Mouse (Mus musculus) kidney, postnatal 0 days (tissue): ENCODE results near the gene A630001G21Rik. TPM values are rescaled to one million over a fixed set of nuclear protein-coding genes. Genes with fewer than 3 reads are reported as not detected.
A peak's percentile ranks its signal among the peaks of the same experiment; 100 is the strongest.

Source experiments
- ATAC-seq: fragments of 200-750 bp; cut with Nextera tagmentation; replicated peaks from 2 replicates; pipeline ENCODE4 v1.8.0; 2017; ENCODE audit warnings: low read depth, moderate number of reproducible peaks, moderate TSS enrichment, moderate library complexity; ENCODE audit not compliant: low FRiP score
- DNase-seq: peaks from one replicate; pipeline ENCODE4 v3.0.0-alpha.2; 2016; ENCODE audit warnings: low spot score
- H3K27ac ChIP-seq: fragments of 300-500 bp; sonication (generic); 2 replicates; pipeline ENCODE4 v1.5.1; 2014; ENCODE audit warnings: mild to moderate bottlenecking
- H3K27me3 ChIP-seq: fragments of 300-500 bp; sonication (generic); 2 replicates; pipeline ENCODE4 v1.6.1; 2014; ENCODE audit warnings: low read length, mixed read lengths; ENCODE audit not compliant: insufficient read depth
- H3K36me3 ChIP-seq: fragments of 300-500 bp; sonication (generic); 2 replicates; pipeline ENCODE4 v1.6.1; 2014; ENCODE audit warnings: low read length, mixed read lengths; ENCODE audit not compliant: insufficient read depth
- H3K4me1 ChIP-seq: fragments of 300-500 bp; sonication (generic); replicated peaks from 2 replicates; pipeline ENCODE4 v1.6.1; 2014; ENCODE audit warnings: antibody characterized with exemption, low read length, mixed read lengths; ENCODE audit not compliant: insufficient read depth
- H3K4me2 ChIP-seq: fragments of 300-500 bp; sonication (generic); 2 replicates; pipeline ENCODE4 v1.6.1; 2014; ENCODE audit warnings: mild to moderate bottlenecking, low read length, moderate library complexity, mixed read lengths
- H3K4me3 ChIP-seq: fragments of 300-500 bp; sonication (generic); replicated peaks from 2 replicates; pipeline ENCODE4 v1.5.1; 2014; ENCODE audit warnings: low read depth, low read length
- H3K9ac ChIP-seq: fragments of 300-500 bp; sonication (generic); 2 replicates; pipeline ENCODE4 v1.6.1; 2014; ENCODE audit warnings: low read depth, low read length
- H3K9me3 ChIP-seq: fragments of 300-500 bp; sonication (generic); replicated peaks from 2 replicates; pipeline ENCODE4 v1.6.1; 2016; ENCODE audit warnings: low read length, inconsistent platforms, mixed read lengths
- CTCF ChIP-seq: IDR thresholded peaks from 2 replicates; pipeline ENCODE4 v1.5.1; 2016; ENCODE audit warnings: antibody characterized with exemption, low read depth, mild to moderate bottlenecking, moderate library complexity
- WGBS: fragments of 180-500 bp; shearing (Covaris S2); extraction: QIAGEN DNeasy Blood & Tissue Kit; methylation state at CpG from one replicate; pipeline ENCODE4 v1.1.7; 2014; 5-methylcytosine and 5-hydroxymethylcytosine counted together
- polyA plus RNA-seq: library from polyadenylated mRNA; unstranded; fragments of >200 nt; fragmentation: Nextera tagmentation; extraction: Ambion mirVana; gene quantifications from 2 replicates; pipeline ENCODE4 v1.2.1, GENCODE M21; 2015

The A630001G21Rik gene
- polyA plus RNA-seq, 1 experiment from 2014 or later = 1.7 TPM

- no peaks in the 10 kb centered on the region for H3K36me3 ChIP-seq
- no peak for TF ChIP-seq CTCF
- H3K4me1 ChIP-seq = no peaks in the 10 kb centered on the region
- H3K9ac ChIP-seq = no peak overlapping the region
- 96% methylated on average over 1 of the region's 1 CpGs for WGBS
- no peak overlapping the region for H3K4me2 ChIP-seq
- H3K27me3 ChIP-seq = no peaks in the 10 kb centered on the region
- DNase-seq = no peak
- no peak for ATAC-seq
- no peak overlapping the region for H3K27ac ChIP-seq
- no peak overlapping the region for H3K4me3 ChIP-seq
- H3K9me3 ChIP-seq = no peaks in the 10 kb centered on the region
Measured at GRCm38 (mm10) chr1:85705552-85705951, 72.9 kb downstream of the A630001G21Rik start.

GRCm38 (mm10) chr1:85703245-85704186, 74.9 kb downstream of the A630001G21Rik start:
- H3K36me3 ChIP-seq = no peaks in the 10 kb centered on the region
- peak; percentile 84 for DNase-seq
- ATAC-seq = peak; percentile 93
- no peak for TF ChIP-seq CTCF
- no peaks in the 10 kb centered on the region for H3K4me1 ChIP-seq
- H3K9ac ChIP-seq = no peak overlapping the region
- H3K4me3 ChIP-seq = no peak overlapping the region; the same call in 1 of the 2 replicates
- WGBS = 30% methylated on average over 22 of the region's 22 CpGs
- H3K27me3 ChIP-seq = no peaks in the 10 kb centered on the region
- H3K9me3 ChIP-seq = no peaks in the 10 kb centered on the region
- H3K27ac ChIP-seq = no peak overlapping the region
- H3K4me2 ChIP-seq = peak overlapping the region; percentile 49

DNA sequence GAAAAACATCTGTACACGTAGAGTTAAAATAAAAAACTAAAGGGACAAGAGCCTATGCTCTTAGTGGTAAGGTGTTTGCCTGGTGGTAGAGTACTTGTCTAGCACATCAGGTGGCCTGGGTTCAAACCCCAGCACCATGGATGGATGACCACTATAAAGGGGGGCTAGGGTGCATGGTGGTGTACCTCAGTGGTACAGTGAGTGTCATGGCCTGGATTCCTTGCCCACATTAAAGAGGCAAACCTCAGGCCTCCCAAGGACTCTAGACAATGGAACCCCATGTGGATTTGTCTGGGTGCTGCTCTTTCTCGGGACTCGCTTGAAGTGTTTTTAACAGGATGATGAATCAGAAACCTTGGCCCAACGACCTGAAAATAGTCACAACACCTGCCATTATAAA, 75.9 kb downstream of the A630001G21Rik start:
- WGBS = 67% methylated on average over 4 of the region's 4 CpGs
- TF ChIP-seq CTCF = no peak

DNA sequence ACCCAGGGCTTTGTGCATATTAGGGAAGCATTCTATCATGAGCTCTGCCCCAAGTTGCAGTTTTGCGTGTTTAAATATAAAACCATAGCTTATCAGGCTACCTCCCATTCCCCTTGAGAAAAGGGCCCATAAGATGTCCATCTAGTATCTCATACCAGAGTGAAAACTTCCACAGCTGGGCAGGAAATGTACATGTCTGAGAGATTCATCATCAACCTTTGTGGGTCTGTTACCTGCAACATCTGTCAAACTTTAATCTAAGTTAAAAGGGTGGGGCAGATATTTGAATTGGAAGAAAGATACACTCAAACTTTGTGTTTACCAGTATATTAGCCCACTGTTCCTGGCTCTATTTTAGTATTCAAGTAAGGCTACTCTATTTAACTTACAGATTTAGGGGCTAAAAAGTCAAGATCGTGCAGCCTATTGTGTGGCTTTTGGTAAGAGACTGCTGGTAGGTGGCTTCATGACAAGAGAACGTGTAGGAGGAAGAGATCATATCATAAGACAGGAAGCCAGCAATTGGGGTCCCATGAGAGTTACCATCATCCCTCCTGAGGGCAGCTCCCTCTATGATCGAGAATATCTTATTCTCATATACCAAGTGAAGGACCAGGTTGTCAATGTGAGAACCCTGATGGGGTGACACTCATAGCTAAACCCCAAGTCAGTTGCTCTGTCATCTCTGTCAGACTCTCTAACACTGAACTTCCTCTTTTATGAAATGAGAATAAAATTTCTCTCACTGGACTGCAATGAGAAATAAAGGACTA, 80.5 kb downstream of the A630001G21Rik start:
- DNase-seq = no peak
- Histone ChIP-seq H3K27me3 (no peaks in the 10 kb centered on the region), H3K9me3 (no peaks in the 10 kb centered on the region), H3K9ac (no peak overlapping the region), H3K4me1 (no peaks in the 10 kb centered on the region), H3K36me3 (no peaks in the 10 kb centered on the region), H3K4me2 (no peak overlapping the region), H3K4me3 (no peak overlapping the region), H3K27ac (no peak overlapping the region)
- WGBS = 81% methylated on average over 4 of the region's 4 CpGs
- no peak for ATAC-seq
- TF ChIP-seq CTCF = no peak

More for the DNA sequence above, 75.9 kb downstream of the A630001G21Rik start:
- Histone ChIP-seq H3K4me1 (no peaks in the 10 kb centered on the region), H3K4me2 (no peak overlapping the region), H3K36me3 (no peaks in the 10 kb centered on the region), H3K9ac (no peak overlapping the region), H3K4me3 (no peak overlapping the region), H3K9me3 (no peaks in the 10 kb centered on the region), H3K27ac (no peak overlapping the region), H3K27me3 (no peaks in the 10 kb centered on the region)
- DNase-seq (no peak), ATAC-seq (no peak)

- H3K36me3 ChIP-seq = no peaks in the 10 kb centered on the region
- TF ChIP-seq CTCF = no peak
- H3K27me3 ChIP-seq = no peaks in the 10 kb centered on the region
- 51% methylated on average over 3 of the region's 3 CpGs for WGBS
- no peak overlapping the region for H3K4me2 ChIP-seq
- H3K9me3 ChIP-seq = no peaks in the 10 kb centered on the region
- no peak overlapping the region for H3K9ac ChIP-seq
- H3K27ac ChIP-seq = no peak overlapping the region
- no peaks in the 10 kb centered on the region for H3K4me1 ChIP-seq
- ATAC-seq = no peak
- no peak for DNase-seq
- no peak overlapping the region for H3K4me3 ChIP-seq
Measured at GRCm38 (mm10) chr1:85695646-85696045, 82.8 kb downstream of the A630001G21Rik start.

DNA sequence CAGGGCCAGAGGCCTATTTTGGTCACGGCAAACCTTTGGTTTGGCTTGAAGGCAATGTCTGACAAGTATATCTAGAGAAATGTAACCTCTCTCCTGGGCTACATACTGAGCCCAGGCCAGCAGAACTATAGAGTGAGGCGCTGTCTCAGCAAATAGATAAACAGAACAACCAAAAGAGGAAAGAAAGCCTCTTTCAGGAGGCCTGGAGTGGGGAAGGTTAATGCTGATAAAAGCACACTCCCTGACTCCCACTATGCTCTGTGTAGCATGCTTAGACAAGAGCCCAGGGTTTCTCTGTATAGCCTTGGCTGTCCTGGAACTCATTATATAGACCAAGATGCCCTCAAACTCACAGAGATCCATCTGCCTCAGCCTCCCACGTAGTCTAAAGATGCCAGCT, 85.2 kb downstream of the A630001G21Rik start:
- no peaks in the 10 kb centered on the region for H3K27me3 ChIP-seq
- no peak overlapping the region for H3K4me2 ChIP-seq
- no peak overlapping the region for H3K9ac ChIP-seq
- DNase-seq (no peak), ATAC-seq (no peak)
- no peaks in the 10 kb centered on the region for H3K36me3 ChIP-seq
- H3K4me1 ChIP-seq = no peaks in the 10 kb centered on the region
- no peak overlapping the region for H3K4me3 ChIP-seq
- WGBS = 78% methylated on average over 3 of the region's 3 CpGs
- H3K27ac ChIP-seq = no peak overlapping the region
- H3K9me3 ChIP-seq = no peaks in the 10 kb centered on the region
- TF ChIP-seq CTCF = no peak
